Mouse (Mus musculus) embryonic facial prominence, embryonic 15.5 days (tissue): ENCODE data around the gene Mamdc4. TPM values are rescaled to one million over a fixed set of nuclear protein-coding genes. Genes with fewer than 3 reads are reported as not detected.

Experiments
- ATAC-seq: fragments of 200-750 bp; cut with Nextera tagmentation; 2 replicates; pipeline ENCODE4 v1.8.0; 2017; ENCODE audit warnings: low read depth, moderate TSS enrichment; ENCODE audit not compliant: insufficient number of reproducible peaks, low FRiP score, low TSS enrichment
- H3K27ac ChIP-seq: fragments of 300-500 bp; sonication (generic); replicated peaks from 2 replicates; pipeline ENCODE4 v1.5.1; 2015; ENCODE audit warnings: mild to moderate bottlenecking, inconsistent platforms
- H3K27me3 ChIP-seq: fragments of 300-500 bp; sonication (generic); 2 replicates; pipeline ENCODE4 v1.6.1; 2015; ENCODE audit warnings: inconsistent platforms
- H3K36me3 ChIP-seq: fragments of 300-500 bp; sonication (generic); 2 replicates; pipeline ENCODE4 v1.6.1; 2015; ENCODE audit warnings: mild to moderate bottlenecking, inconsistent platforms
- H3K4me1 ChIP-seq: fragments of 300-500 bp; sonication (generic); 2 replicates; pipeline ENCODE4 v1.6.1; 2015; ENCODE audit warnings: inconsistent platforms
- H3K4me2 ChIP-seq: fragments of 300-500 bp; sonication (generic); replicated peaks from 2 replicates; pipeline ENCODE4 v1.6.1; 2015; ENCODE audit warnings: mild to moderate bottlenecking, inconsistent platforms
- H3K4me3 ChIP-seq: fragments of 300-500 bp; sonication (generic); replicated peaks from 2 replicates; pipeline ENCODE4 v1.5.1; 2015; ENCODE audit warnings: mild to moderate bottlenecking, inconsistent platforms
- H3K9ac ChIP-seq: fragments of 300-500 bp; sonication (generic); 2 replicates; pipeline ENCODE4 v1.6.1; 2015; ENCODE audit warnings: inconsistent platforms
- H3K9me3 ChIP-seq: fragments of 300-500 bp; sonication (generic); replicated peaks from 2 replicates; pipeline ENCODE4 v1.6.1; 2016; ENCODE audit warnings: inconsistent platforms
- WGBS: fragments of 180-500 bp; shearing (Covaris S2); methylation state at CpG from one replicate; pipeline ENCODE4 v1.1.7; 2015; 5-methylcytosine and 5-hydroxymethylcytosine counted together
- polyA plus RNA-seq: library from polyadenylated mRNA; unstranded; fragments of >200 nt; fragmentation: Nextera tagmentation; extraction: Ambion mirVana; gene quantifications from 2 replicates; pipeline ENCODE4 v1.2.1, GENCODE M21; 2015

Mamdc4 gene
- polyA plus RNA-seq, 1 experiment from 2014 or later: 3.3 TPM

- H3K4me3 ChIP-seq: no peak overlapping the region
- peaks cover 35% of the 10 kb centered on the region for H3K36me3 ChIP-seq
- WGBS: 36% methylated on average over 6 of the region's 6 CpGs
- peaks cover 46% of the 10 kb centered on the region for H3K27me3 ChIP-seq
- peaks cover 62% of the 10 kb centered on the region for H3K4me1 ChIP-seq
- H3K9me3 ChIP-seq: no peaks in the 10 kb centered on the region
- H3K9ac ChIP-seq: no peak overlapping the region
- peak overlapping the region; percentile 78 for H3K4me2 ChIP-seq
- H3K27ac ChIP-seq: no peak overlapping the region
- no peak for ATAC-seq
Observed at GRCm38 (mm10) chr2:25581901-25582301, 7.3 kb upstream of the Mamdc4 start.

- Histone ChIP-seq H3K4me2 (peak within 1 kb of the TSS; percentile 78), H3K9ac (peak within 1 kb of the TSS; percentile 12; the same call in 1 of the 2 replicates), H3K27ac (no peak within 1 kb of the TSS), H3K4me3 (peak within 1 kb of the TSS; percentile 41), H3K9me3 (no peaks in the 10 kb centered on the region), H3K27me3 (peaks cover 51% of the 10 kb centered on the region), H3K4me1 (peaks cover 64% of the 10 kb centered on the region), H3K36me3 (peaks cover 31% of the 10 kb centered on the region)
- 5% methylated on average over 19 of the region's 19 CpGs for WGBS
- ATAC-seq: peak; percentile 66
Observed at GRCm38 (mm10) chr2:25581294-25581864, 6.7 kb upstream of the Mamdc4 start, which contains the start of gene Ajm1. Gene Ajm1, minus strand, starts transcription at chr2:25581757.

GRCm38 (mm10) chr2:25580621-25581101, 6.0 kb upstream of the Mamdc4 start:
- H3K4me3 ChIP-seq: 0 out of 2 replicates have a peak overlapping the region, but pooled peaks have one; percentile 41
- peaks cover 69% of the 10 kb centered on the region for H3K4me1 ChIP-seq
- H3K4me2 ChIP-seq: peak overlapping the region; percentile 78
- H3K9ac ChIP-seq: no peak overlapping the region
- H3K9me3 ChIP-seq: no peaks in the 10 kb centered on the region
- H3K27ac ChIP-seq: no peak overlapping the region
- H3K27me3 ChIP-seq: peaks cover 56% of the 10 kb centered on the region
- ATAC-seq: no peak
- 39% methylated on average over 6 of the region's 6 CpGs for WGBS
- H3K36me3 ChIP-seq: peaks cover 27% of the 10 kb centered on the region

- H3K36me3 ChIP-seq: peaks cover 23% of the 10 kb centered on the region
- no peak overlapping the region for H3K9ac ChIP-seq
- peaks cover 73% of the 10 kb centered on the region for H3K4me1 ChIP-seq
Observed at GRCm38 (mm10) chr2:25579737-25580460, 5.3 kb upstream of the Mamdc4 start.

GRCm38 (mm10) chr2:25578796-25579736, 4.4 kb upstream of the Mamdc4 start:
- Histone ChIP-seq H3K9me3 (no peaks in the 10 kb centered on the region), H3K27me3 (peaks cover 56% of the 10 kb centered on the region), H3K4me2 (peak overlapping the region; percentile 46), H3K4me3 (peak overlapping the region; percentile 27), H3K27ac (no peak overlapping the region), H3K9ac (no peak overlapping the region), H3K4me1 (peaks cover 76% of the 10 kb centered on the region), H3K36me3 (peaks cover 15% of the 10 kb centered on the region)
- no peak for ATAC-seq
- 5% methylated on average over 77 of the region's 77 CpGs for WGBS

More at GRCm38 (mm10) chr2:25579737-25580460, 5.3 kb upstream of the Mamdc4 start:
- 6% methylated on average over 27 of the region's 27 CpGs for WGBS
- Histone ChIP-seq H3K27ac (no peak overlapping the region), H3K4me3 (peak overlapping the region; percentile 27), H3K27me3 (peaks cover 56% of the 10 kb centered on the region), H3K9me3 (no peaks in the 10 kb centered on the region), H3K4me2 (peak overlapping the region; percentile 46)
- ATAC-seq: no peak

- peaks cover 84% of the 10 kb centered on the region for H3K4me1 ChIP-seq
- no peak overlapping the region for H3K9ac ChIP-seq
- WGBS: 7% methylated on average over 75 of the region's 75 CpGs
Observed at GRCm38 (mm10) chr2:25577951-25578795, 3.5 kb upstream of the Mamdc4 start.

GRCm38 (mm10) chr2:25576965-25577891, 2.6 kb upstream of the Mamdc4 start:
- peaks cover 77% of the 10 kb centered on the region for H3K4me1 ChIP-seq
- WGBS: 16% methylated on average over 92 of the region's 92 CpGs
- peaks cover 56% of the 10 kb centered on the region for H3K27me3 ChIP-seq
- ATAC-seq: no peak
- no peaks in the 10 kb centered on the region for H3K9me3 ChIP-seq
- no peak overlapping the region for H3K9ac ChIP-seq
- H3K4me2 ChIP-seq: peak overlapping the region; percentile 46
- peak overlapping the region; percentile 25 for H3K4me3 ChIP-seq
- no peaks in the 10 kb centered on the region for H3K36me3 ChIP-seq
- no peak overlapping the region for H3K27ac ChIP-seq

More at GRCm38 (mm10) chr2:25577951-25578795, 3.5 kb upstream of the Mamdc4 start:
- Histone ChIP-seq H3K4me2 (peak overlapping the region; percentile 46), H3K9me3 (no peaks in the 10 kb centered on the region), H3K36me3 (peaks cover 6% of the 10 kb centered on the region; the same call in 1 of the 2 replicates), H3K27me3 (peaks cover 56% of the 10 kb centered on the region), H3K27ac (no peak overlapping the region), H3K4me3 (peak overlapping the region; percentile 27)
- ATAC-seq: no peak

- Histone ChIP-seq H3K9me3 (no peaks in the 10 kb centered on the region), H3K36me3 (0 out of 2 replicates have a peak, but pooled peaks cover 4% of the 10 kb centered on the region), H3K27ac (no peak overlapping the region), H3K4me2 (peak overlapping the region; percentile 90), H3K4me3 (no peak overlapping the region), H3K9ac (no peak overlapping the region), H3K27me3 (peaks cover 54% of the 10 kb centered on the region), H3K4me1 (peaks cover 68% of the 10 kb centered on the region)
- WGBS: 77% methylated on average over 16 of the region's 16 CpGs
- no peak for ATAC-seq
Observed at GRCm38 (mm10) chr2:25576028-25576850, 1.6 kb upstream of the Mamdc4 start.
